Mouse (Mus musculus) E14TG2a.4 (cell line): ENCODE data around the gene Onecut1.
A peak's percentile ranks its signal among the peaks of the same experiment; 100 is the strongest.

Source experiments
- H3K27me3 ChIP-seq: 2 replicates; pipeline ENCODE4 v1.6.1; 2014; ENCODE audit warnings: low read length, control low read depth; ENCODE audit not compliant: insufficient read depth
- H3K36me3 ChIP-seq: 2 replicates; pipeline ENCODE4 v1.6.1; 2014; ENCODE audit warnings: low read length, control low read depth; ENCODE audit not compliant: insufficient read depth
- H3K4me1 ChIP-seq: replicated peaks from 2 replicates; pipeline ENCODE4 v1.6.1; 2014; ENCODE audit warnings: low read depth, low read length, control low read depth
- H3K4me3 ChIP-seq: replicated peaks from 2 replicates; pipeline ENCODE4 v1.5.1; 2014; ENCODE audit warnings: mild to moderate bottlenecking, low read length
- H3K9me3 ChIP-seq: 2 replicates; pipeline ENCODE4 v1.6.1; 2014; ENCODE audit warnings: low read length, control low read depth
- CTCF ChIP-seq: conservative IDR thresholded peaks from 2 replicates; pipeline ENCODE4 v1.5.1; 2014; ENCODE audit warnings: low read length
- NANOG ChIP-seq: IDR thresholded peaks from 2 replicates; pipeline ENCODE4 v1.6.1; 2014; ENCODE audit warnings: borderline replicate concordance, low read length, mixed read lengths
- POU5F1 ChIP-seq: IDR thresholded peaks from 2 replicates; pipeline ENCODE4 v1.6.1; 2014; ENCODE audit warnings: low read length, borderline replicate concordance

Gene Onecut1

GRCm38 (mm10) chr9:74861561-74861980, at the start of gene Onecut1:
Gene Onecut1 (plus strand): TSS chr9:74861921.
- TF ChIP-seq NANOG (no peak), POU5F1 (no peak), CTCF (no peak)
- Histone ChIP-seq H3K4me1 (peaks cover 62% of the 10 kb centered on the region), H3K27me3 (peaks cover 94% of the 10 kb centered on the region), H3K36me3 (no peaks in the 10 kb centered on the region), H3K4me3 (peak within 1 kb of the TSS; percentile 74), H3K9me3 (no peaks in the 10 kb centered on the region; the same call in 1 of the 2 replicates)

GRCm38 (mm10) chr9:74819736-74820511, 41.8 kb upstream of the Onecut1 start:
- Histone ChIP-seq H3K27me3 (peaks cover 15% of the 10 kb centered on the region; the same call in 1 of the 2 replicates), H3K9me3 (no peaks in the 10 kb centered on the region), H3K36me3 (no peaks in the 10 kb centered on the region), H3K4me1 (no peaks in the 10 kb centered on the region), H3K4me3 (no peak overlapping the region)
- TF ChIP-seq CTCF: no peak
- no peak for TF ChIP-seq NANOG
- TF ChIP-seq POU5F1: no peak

GRCm38 (mm10) chr9:74825102-74825501, 36.6 kb upstream of the Onecut1 start:
- Histone ChIP-seq H3K4me1 (no peaks in the 10 kb centered on the region), H3K36me3 (no peaks in the 10 kb centered on the region), H3K27me3 (peaks cover 11% of the 10 kb centered on the region; the same call in 1 of the 2 replicates), H3K9me3 (no peaks in the 10 kb centered on the region), H3K4me3 (no peak overlapping the region)
- TF ChIP-seq NANOG (no peak), CTCF (no peak), POU5F1 (no peak)

- Histone ChIP-seq H3K4me3 (no peak overlapping the region), H3K4me1 (no peaks in the 10 kb centered on the region), H3K9me3 (no peaks in the 10 kb centered on the region), H3K36me3 (no peaks in the 10 kb centered on the region), H3K27me3 (0 out of 2 replicates have a peak, but pooled peaks cover 5% of the 10 kb centered on the region)
- TF ChIP-seq POU5F1 (no peak), NANOG (no peak), CTCF (no peak)
These were observed 32.5 kb upstream of the Onecut1 start for GRCm38 (mm10) chr9:74829206-74829605.

- no peaks in the 10 kb centered on the region for H3K36me3 ChIP-seq
- H3K9me3 ChIP-seq: no peaks in the 10 kb centered on the region; the same call in 1 of the 2 replicates
- no peak for TF ChIP-seq POU5F1
- TF ChIP-seq NANOG: no peak
- peak; percentile 75 for TF ChIP-seq CTCF
- peaks cover 13% of the 10 kb centered on the region for H3K4me1 ChIP-seq
- H3K4me3 ChIP-seq: no peak overlapping the region
- H3K27me3 ChIP-seq: peaks cover 47% of the 10 kb centered on the region
These were observed 18.8 kb upstream of the Onecut1 start for GRCm38 (mm10) chr9:74842890-74843289.

GRCm38 (mm10) chr9:74846867-74847830, 14.6 kb upstream of the Onecut1 start:
- peak overlapping the region; percentile 51 for H3K4me3 ChIP-seq
- peaks cover 28% of the 10 kb centered on the region for H3K4me1 ChIP-seq
- H3K36me3 ChIP-seq: no peaks in the 10 kb centered on the region
- TF ChIP-seq CTCF: no peak
- TF ChIP-seq NANOG: no peak
- TF ChIP-seq POU5F1: no peak
- H3K9me3 ChIP-seq: no peaks in the 10 kb centered on the region; the same call in 1 of the 2 replicates
- peaks cover 81% of the 10 kb centered on the region for H3K27me3 ChIP-seq

DNA sequence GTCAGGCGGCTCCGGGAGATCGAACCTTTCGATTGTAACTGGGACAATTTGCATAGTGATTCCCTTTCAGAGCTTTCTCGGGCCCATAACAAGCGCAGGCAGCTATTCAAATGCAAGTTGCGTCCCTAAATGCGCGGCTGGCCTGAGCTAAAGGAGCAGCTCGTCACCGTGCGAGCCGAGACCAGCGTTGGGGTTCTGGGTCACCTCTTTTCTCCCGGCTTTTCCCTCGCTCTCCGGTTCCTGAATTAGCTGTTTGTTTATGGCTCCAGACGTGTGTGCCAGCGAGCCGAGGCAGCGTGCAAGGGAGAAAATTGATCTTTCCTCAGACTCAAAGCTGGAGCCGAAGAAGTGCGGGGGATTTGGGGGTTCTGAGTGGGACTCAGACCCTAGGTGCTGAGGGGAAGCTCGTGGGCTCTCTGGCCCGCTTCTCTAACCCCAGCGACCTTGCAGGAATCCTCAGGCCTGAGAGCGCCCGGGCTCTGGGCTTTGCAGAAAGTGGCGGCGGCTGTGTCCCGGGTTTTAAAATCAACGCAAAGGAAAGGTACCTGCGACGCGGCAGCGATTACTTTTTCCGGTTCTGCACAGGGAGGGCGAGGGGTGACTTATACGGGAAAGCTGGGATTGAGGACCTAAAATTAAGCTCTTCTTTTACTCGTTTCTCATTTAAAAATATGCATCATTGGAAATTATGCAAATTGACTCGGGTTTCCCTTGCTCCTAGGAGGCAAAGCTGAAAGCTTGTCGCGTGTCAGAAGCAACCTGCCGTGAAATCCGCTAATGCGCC, 13.1 kb upstream of the Onecut1 start:
- peak overlapping the region; percentile 77 for H3K4me3 ChIP-seq
- peaks cover 32% of the 10 kb centered on the region for H3K4me1 ChIP-seq
- H3K36me3 ChIP-seq: no peaks in the 10 kb centered on the region
- H3K9me3 ChIP-seq: no peaks in the 10 kb centered on the region; the same call in 1 of the 2 replicates
- TF ChIP-seq CTCF (no peak), NANOG (0 out of 2 replicates have a peak, but pooled peaks have one; percentile 19), POU5F1 (peak; percentile 81; the same call in 1 of the 2 replicates)
- peaks cover 88% of the 10 kb centered on the region for H3K27me3 ChIP-seq
